Mouse (Mus musculus): Measurements from ENCODE around the gene Gnb1l.
A peak's percentile ranks its signal among the peaks of the same experiment; 100 is the strongest.

Gene Gnb1l

DNA sequence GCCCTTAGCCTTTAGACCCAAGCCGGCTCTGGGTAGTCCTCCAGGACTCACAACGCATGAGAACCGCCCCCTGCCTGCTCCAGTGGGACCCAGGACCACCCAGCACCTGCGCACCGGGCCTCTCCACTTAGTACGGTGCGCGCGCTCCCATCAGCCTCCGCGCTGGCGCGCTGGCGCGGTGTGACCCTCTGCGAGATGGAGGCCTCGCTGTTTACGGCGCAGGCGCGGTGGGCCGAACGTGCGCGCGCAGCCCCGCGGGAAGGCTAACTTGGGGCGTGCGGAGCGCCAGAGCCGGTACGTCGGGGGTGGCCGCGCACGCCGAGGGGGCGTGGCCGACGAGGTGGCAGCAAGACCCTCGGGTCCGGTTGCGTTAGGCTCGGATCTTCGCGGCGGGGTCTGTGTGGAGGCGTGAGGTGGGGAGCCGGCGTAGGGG, at the start of gene Gnb1l, which contains the start of gene Rtl10:
Gene Gnb1l (plus strand): TSS at position 156 of the 433 bp plus-strand sequence.
Gene Rtl10 (plus strand): TSS at position 344 of the 433 bp plus-strand sequence.
- DNase-seq: peak; percentile 96 to 98

DNA sequence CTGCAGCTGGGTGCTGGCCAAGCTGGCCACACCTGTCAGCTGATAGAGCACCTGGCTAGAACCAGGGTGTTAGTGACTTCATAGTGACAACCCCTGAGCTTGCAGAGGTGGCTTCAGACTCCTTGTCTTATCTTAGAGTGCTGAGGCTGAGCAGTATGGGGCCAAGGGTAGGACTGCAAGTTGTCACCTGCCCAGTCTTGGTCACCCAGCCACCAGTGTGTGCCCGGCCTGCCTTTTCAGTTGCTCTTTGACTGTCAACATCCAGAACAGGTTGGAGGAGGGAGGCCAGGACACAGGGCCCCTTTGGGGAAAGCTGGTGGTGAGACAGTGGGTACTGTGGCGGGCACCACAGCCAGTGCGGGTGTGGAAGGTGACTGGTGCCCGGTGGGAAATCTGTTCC, 49.5 kb upstream of the Gnb1l start:
- no peak for DNase-seq

DNA sequence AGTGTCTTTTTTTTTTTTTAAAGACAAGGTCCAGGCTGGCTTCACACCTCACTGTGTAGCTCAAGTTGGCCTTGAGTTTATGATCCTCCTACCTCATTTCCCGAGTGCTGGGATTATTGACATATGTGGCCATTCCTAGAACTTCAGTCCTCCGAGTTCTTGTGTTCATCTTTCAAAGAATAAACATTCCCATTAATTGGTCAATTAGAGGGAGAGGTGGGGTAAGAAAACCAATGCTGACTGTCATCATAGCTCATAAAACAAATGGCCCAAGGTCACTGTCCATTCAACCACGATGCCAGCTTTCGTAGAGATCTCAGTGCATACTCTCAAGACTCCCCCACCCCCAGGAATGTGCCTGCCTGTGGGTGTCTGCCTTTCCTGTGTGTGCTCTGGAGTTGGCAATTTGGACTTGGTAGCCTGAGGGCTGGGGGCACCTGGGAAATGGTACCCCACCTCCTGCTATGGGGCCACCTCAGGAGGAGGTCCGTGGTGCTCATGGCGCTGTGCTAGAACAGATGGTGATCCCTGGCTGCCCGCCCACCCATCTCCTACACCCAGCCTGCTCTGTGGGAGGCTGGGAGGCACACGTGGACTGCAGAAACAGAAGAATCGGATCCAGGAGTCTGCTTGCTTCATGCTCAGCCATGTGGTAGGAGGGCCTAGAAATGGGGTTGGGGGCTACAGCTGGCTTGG, 46.9 kb upstream of the Gnb1l start:
- peak; percentile 73 to 81 for DNase-seq

- peak; percentile 36 to 39 for DNase-seq
Observed at GRCm38 (mm10) chr16:18452361-18452862, 46.1 kb upstream of the Gnb1l start.

- DNase-seq: no peak
Observed at GRCm38 (mm10) chr16:18453846-18454245, 44.7 kb upstream of the Gnb1l start.

- DNase-seq: no peak
Observed at GRCm38 (mm10) chr16:18455407-18455806, 43.1 kb upstream of the Gnb1l start.

- no peak for DNase-seq
Observed at GRCm38 (mm10) chr16:18458661-18459060, 39.9 kb upstream of the Gnb1l start.

DNA sequence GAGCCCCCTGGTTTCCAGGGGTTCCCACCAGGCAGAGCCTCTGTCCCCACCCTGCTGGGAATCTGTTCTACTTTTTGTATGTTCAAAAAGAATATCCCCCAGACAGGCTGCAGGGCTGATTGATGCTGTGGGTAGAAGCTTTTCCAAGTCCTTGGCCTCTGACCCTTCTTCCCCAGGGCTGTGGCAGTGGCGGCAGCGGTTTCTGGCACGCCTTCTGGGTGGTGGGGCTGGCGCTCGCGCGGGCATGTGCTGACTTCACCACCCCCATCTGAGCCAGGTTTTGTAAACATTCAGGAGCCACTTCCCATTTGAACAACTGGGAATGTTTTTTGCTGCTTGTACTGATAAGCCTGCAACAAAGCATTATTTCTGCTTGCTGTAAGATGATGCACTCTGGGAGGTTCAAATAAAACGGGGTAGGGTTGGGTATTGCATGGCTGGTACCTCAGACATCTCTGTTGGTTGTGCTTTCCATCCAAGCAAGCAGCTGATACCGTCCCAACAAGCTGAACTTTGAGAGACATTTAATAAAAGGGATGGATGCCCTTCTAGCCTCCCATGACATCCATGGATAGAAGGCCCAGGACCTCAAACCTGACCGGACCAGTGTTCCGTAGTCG, 39.1 kb upstream of the Gnb1l start:
- DNase-seq: no peak

DNA sequence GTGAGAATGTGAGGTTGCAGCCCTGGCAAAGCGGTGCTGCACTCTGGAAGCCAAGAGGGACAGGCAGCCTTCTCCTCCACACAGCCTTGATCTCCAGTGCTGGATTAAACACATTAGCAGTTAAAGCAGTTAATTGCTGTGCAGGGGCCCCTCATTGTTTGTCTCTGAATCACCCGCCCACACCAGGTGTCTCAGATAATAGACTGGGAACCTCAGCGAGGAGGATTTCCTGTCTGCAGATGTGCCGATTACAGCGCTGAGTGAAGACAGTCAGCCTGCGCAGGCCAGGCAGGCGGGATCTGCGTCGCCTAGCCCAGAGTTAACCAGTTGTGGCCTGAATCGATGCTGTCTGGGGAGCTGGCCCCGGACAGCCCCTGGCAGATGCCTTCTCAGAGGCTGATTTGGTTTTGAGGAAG, 38.5 kb upstream of the Gnb1l start:
- DNase-seq: no peak

DNA sequence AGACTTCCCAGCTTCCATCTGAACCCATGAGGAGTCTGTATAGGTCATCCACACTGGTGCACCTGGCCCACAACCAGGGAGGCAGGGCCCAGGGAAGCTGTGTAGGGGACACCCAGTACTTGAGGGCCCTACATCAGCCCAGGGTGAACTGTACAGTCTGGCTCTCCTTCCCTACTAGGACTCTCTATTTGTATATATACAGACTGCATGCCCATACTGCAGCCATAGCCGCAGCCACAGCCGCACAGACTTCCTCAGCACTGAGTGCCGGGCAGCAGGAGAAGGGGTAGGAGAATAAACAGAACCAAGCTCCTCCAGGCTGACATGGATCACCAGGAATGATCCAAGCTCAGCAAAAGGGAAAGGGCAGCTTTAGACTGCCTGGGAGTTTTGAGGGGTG, 37.7 kb upstream of the Gnb1l start:
- no peak for DNase-seq

DNA sequence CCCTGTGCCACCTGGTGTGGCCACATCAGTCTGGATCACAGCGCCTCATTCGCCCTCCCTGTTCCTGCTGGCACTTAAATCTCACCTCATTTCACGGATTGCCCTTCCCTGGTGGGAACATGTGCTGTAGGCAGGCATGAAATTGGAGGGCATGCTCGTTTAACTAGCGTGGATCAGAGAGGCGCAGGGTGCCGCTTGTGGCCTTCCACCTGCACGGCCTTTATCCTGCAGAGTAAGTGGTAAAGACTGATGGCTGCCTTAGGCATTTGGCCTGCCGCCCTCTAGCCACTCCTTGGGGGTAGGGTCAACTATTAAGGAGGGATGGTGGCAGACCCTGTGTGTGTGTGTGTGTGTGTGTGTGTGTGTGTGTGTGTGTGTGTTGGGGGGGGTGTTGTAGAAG, 36.5 kb upstream of the Gnb1l start:
- DNase-seq: no peak

- no peak for DNase-seq
Observed at GRCm38 (mm10) chr16:18462598-18462997, 35.9 kb upstream of the Gnb1l start.

DNA sequence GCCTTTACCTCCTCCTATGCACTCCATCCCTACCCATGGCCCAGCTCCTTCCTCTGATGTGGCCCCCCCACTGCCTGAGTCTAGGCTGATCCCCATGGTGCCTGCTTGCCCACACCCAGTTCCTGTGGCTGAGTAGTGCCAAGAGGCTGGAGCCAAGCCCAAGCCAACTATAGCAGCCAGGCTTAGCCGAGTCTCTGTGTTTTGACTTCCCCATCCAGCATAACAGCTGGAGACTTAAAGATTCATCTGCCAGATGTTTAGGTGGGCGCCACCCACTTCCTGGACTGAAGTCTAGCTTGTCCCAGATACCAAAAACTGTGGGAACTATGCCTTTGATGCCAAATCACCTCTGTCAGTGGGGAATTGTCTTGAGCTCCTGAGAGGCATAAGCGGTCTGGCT, 34.2 kb upstream of the Gnb1l start:
- DNase-seq: no peak

DNA sequence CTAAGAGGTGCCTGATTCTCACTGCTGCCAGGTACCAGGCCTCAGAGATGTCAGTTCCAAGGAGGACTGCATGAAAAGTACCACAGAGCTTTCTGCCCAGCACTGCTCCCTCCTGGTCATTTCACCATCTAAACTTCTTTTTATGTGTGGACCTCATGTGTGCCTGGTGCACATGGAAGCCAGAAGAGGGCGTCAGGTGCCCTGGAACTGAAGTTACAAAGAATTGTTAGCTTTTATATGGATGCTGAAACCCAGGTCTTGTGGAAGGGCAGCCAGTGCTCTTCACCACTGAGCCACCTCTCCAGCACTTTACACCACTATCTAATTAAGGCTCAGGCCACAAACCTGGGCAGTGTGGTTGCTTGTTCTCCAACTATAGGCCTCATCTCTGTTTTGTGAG, 27.7 kb upstream of the Gnb1l start:
- no peak for DNase-seq

- no peak for DNase-seq
Observed at GRCm38 (mm10) chr16:18471381-18471955, 27.0 kb upstream of the Gnb1l start.

- DNase-seq: no peak
Observed at GRCm38 (mm10) chr16:18471976-18472375, 26.5 kb upstream of the Gnb1l start.

DNA sequence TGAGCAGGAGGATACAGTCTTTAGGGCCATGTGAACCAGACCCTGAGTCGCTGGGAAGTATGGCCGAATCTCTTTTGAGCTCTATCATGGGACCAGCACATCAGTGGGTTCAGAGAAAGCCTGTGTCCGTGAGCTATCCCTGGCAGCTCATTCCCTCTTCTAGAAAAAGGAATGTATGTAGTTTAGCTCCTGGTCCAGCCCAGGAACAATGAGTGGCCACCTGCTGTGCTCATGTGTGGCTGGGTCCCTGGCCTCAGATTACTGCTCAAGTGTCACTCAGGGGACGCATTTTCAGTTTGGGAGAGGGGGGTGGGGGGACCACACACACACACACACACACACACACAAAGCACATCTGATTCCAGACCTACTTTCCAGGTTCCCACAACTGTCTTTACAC, 26.1 kb upstream of the Gnb1l start:
- DNase-seq: no peak

GRCm38 (mm10) chr16:18472976-18473375, 25.5 kb upstream of the Gnb1l start:
- no peak for DNase-seq

GRCm38 (mm10) chr16:18474021-18474420, 24.5 kb upstream of the Gnb1l start:
- no peak for DNase-seq

- DNase-seq: no peak
Observed at GRCm38 (mm10) chr16:18477996-18478395, 20.5 kb upstream of the Gnb1l start.

GRCm38 (mm10) chr16:18479667-18480066, 18.8 kb upstream of the Gnb1l start:
- no peak for DNase-seq

- DNase-seq: no peak
Observed at GRCm38 (mm10) chr16:18480933-18481485, 17.5 kb upstream of the Gnb1l start.

DNA sequence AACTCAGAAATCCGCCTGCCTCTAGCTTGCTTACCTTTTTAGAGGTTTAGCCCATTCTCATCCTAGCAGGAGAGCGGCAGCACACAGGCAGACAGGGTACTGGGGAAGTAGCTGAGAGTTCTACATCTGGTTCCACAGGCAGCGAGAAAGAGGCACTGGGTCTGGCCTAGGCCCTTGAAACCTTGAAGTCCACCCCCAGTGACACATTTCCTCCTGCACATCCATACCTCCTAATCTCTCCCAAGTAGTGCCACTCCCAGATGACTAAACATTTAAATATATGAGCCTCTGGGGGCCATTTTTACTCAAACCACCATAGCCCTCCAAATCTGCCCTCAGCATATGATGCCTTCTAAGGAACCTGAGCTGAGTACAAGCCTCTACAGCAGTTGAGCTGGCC, 16.1 kb upstream of the Gnb1l start:
- no peak for DNase-seq

- DNase-seq: no peak
Observed at GRCm38 (mm10) chr16:18483839-18484238, 14.7 kb upstream of the Gnb1l start.
